Mouse (Mus musculus): ENCODE results near the gene Olfr1393. TPM values are rescaled to one million over a fixed set of nuclear protein-coding genes. Genes with fewer than 3 reads are reported as not detected.

Olfr1393 gene
- total RNA-seq (2021) = not detected
- long read RNA-seq, experiment 1 = 0 reads
- long read RNA-seq, experiment 2 = 0 reads

GRCm38 (mm10) chr11:49278222-49278621 is at the start of gene Olfr1393:
Gene Olfr1393 (plus strand): TSS chr11:49278304.
- no peak for DNase-seq

GRCm38 (mm10) chr11:49232781-49233180 is 45.3 kb upstream of the Olfr1393 start:
- no peak for DNase-seq

GRCm38 (mm10) chr11:49235459-49236207 is 42.5 kb upstream of the Olfr1393 start:
- no peak for DNase-seq

- no peak for DNase-seq
These were observed 41.2 kb upstream of the Olfr1393 start for GRCm38 (mm10) chr11:49236891-49237290.

GRCm38 (mm10) chr11:49237532-49237931 is 40.6 kb upstream of the Olfr1393 start:
- no peak for DNase-seq

- no peak for DNase-seq
These were observed 37.8 kb upstream of the Olfr1393 start for GRCm38 (mm10) chr11:49240310-49240709.

GRCm38 (mm10) chr11:49240874-49241273 is 37.2 kb upstream of the Olfr1393 start:
- DNase-seq = no peak

GRCm38 (mm10) chr11:49241471-49241870 is 36.6 kb upstream of the Olfr1393 start:
- no peak for DNase-seq

GRCm38 (mm10) chr11:49242944-49243626 is 35.0 kb upstream of the Olfr1393 start:
- no peak for DNase-seq

GRCm38 (mm10) chr11:49243727-49244594 is 34.1 kb upstream of the Olfr1393 start, which contains the start of gene Mgat1:
Gene Mgat1 (plus strand): TSS chr11:49244191.
- DNase-seq = peak; percentile 95 to 97

GRCm38 (mm10) chr11:49244595-49244930 is 33.5 kb upstream of the Olfr1393 start:
- DNase-seq = no peak

GRCm38 (mm10) chr11:49245176-49245575 is 32.9 kb upstream of the Olfr1393 start:
- DNase-seq = peak; percentile 50 to 78

- peak in 1 of 2 experiments; percentile 30 for DNase-seq
These were observed 32.3 kb upstream of the Olfr1393 start for GRCm38 (mm10) chr11:49245634-49246415.

- no peak for DNase-seq
These were observed 31.6 kb upstream of the Olfr1393 start for GRCm38 (mm10) chr11:49246523-49246922.

GRCm38 (mm10) chr11:49247255-49247654 is 30.8 kb upstream of the Olfr1393 start:
- no peak for DNase-seq

- peak; percentile 76 to 82 for DNase-seq
These were observed 29.7 kb upstream of the Olfr1393 start for GRCm38 (mm10) chr11:49248226-49248973.

GRCm38 (mm10) chr11:49248974-49249700 is 29.0 kb upstream of the Olfr1393 start:
- no peak for DNase-seq

- peak; percentile 22 to 44 for DNase-seq
These were observed 28.2 kb upstream of the Olfr1393 start for GRCm38 (mm10) chr11:49249811-49250421.

Measured in adrenal gland, postnatal 36 days (tissue).